Mouse (Mus musculus) inflammation-experienced regulatory T-cells, adult 6 months (primary cell): ENCODE results near the gene Aifm3. TPM values are rescaled to one million over a fixed set of nuclear protein-coding genes. Genes with fewer than 3 reads are reported as not detected.
A peak's percentile ranks its signal among the peaks of the same experiment; 100 is the strongest.
"Not testable (repeated sequence)": the region's sequence is repeated elsewhere in the genome, so short reads cannot be mapped to it uniquely, and the experiment has no call there.

Experiments
- ATAC-seq: one replicate; pipeline ENCODE4 v1.8.0; 2017
- polyA plus RNA-seq, 3 experiments: library from polyadenylated mRNA; unstranded; fragments of 100-300 nt; shearing (Covaris generic); gene quantifications; one replicate each; pipeline ENCODE4 v1.2.1; 2017

Aifm3 gene
- polyA plus RNA-seq, 3 experiments from 2014 or later, result not detected

DNA sequence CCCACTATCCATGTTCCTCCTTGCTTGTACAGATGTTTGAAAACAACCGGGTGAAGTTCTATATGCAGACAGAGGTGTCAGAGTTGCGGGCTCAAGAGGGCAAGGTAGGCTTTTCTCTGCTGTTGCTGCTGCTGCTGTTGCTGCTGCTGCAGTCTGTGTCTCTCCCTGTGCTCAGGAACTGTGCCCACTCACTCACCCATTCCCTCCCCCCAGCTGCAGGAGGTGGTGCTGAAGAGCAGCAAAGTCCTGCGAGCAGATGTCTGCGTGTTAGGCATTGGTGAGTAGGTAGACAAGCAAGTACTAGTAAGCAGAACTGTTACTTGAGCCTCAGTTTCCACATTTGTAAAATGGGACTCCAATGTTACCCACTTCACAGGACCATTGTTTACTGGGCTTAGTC lies 13.3 kb downstream of the Aifm3 start:
- ATAC-seq, result no peak

DNA sequence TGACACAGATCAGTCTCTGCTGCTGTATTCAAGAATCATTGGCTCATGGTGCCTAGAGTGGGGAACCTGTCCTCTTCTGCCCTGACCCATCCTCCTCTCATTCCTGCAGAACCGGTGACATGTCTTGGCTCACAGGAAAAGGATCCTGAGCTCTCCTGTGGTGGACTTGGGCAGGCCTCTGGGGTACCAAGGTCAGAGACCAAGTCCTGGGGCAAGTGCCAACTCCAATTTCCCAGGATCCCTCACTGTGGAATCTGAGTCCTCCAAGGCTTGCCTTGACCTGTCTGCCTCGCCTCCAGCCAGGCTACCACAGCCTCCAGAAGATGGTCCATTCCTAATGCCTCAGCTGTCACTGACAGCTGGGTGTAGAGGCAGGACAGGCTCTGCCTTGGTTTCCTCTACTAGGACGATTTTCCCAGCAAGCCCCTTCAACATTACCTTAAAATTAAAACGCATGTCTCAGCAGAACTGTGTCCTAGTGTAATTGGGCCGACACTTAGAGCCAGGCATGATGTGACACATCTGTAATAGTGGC lies 17.7 kb downstream of the Aifm3 start:
- ATAC-seq, result no peak

DNA sequence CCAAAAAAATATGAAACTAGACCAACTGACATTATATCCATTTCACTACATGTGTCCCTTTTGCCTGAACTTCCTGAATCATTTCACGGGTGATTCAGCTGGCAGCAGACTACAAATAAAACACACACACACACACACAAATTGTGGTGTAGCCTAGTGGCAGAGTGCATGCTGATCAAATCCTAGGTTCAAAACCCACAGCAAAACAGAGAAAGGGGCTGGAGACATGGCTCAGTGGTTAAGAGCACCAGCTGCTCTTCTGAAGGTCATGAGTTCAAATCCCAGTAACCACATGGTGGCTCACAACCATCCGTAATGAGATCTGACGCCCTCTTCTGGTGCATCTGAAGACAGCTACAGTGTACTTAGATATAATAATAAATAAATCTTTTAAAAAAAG lies 18.6 kb downstream of the Aifm3 start:
- ATAC-seq, result not testable (repeated sequence)

DNA sequence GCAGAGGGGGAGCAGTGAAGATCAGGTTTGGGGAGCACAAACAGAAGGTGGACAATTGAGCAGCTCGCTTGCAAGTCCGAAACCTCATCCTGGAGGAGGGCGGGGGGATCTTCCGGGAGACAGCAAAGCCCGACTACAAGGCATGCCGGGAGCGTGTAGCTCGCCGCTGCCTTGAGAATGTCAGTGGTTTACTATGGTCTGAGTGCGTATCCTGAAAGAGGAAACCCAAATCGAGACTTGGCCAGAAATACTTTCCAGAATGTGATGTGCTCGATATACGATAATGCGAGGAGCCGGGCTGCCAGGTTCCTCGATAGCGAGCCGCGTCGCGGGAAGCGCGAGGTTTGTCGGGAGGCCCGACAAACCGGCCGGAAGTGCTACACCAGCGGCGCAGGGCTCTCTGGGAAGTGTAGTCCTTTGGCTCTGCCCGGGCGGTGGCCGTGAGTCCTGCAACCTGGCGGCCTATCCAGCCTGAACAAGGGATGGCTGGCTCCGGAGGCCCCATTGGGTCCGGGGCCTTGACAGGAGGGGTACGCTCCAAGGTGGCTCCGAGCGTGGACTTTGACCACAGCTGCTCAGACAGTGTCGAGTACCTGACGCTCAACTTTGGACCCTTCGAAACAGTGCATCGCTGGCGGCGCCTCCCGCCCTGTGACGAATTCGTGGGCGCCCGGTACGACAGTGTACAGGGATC lies 19.3 kb downstream of the Aifm3 start, which contains the start of gene Lztr1:
Gene Lztr1 (plus strand): TSS at position 143 of the 694 bp plus-strand sequence.
- peak; percentile 97 for ATAC-seq

DNA sequence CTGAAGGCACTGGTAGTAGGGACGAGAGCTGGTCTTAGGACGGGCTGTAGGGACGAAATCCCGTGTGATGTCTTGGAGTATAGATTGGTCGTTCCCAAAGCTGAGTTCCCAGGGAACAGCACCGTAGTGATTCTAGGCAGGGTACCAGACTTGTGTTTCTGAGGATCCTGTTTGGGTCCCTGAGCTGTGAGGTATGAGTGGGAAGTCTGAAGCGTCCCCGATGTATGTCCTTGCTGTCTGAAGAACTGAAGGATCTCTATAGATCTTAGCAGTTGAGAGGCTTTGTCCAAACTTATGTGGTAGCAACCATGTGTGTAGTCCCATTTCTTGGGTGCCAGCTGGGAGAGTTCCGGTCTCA lies 19.8 kb downstream of the Aifm3 start:
- peak; percentile 4 for ATAC-seq

DNA sequence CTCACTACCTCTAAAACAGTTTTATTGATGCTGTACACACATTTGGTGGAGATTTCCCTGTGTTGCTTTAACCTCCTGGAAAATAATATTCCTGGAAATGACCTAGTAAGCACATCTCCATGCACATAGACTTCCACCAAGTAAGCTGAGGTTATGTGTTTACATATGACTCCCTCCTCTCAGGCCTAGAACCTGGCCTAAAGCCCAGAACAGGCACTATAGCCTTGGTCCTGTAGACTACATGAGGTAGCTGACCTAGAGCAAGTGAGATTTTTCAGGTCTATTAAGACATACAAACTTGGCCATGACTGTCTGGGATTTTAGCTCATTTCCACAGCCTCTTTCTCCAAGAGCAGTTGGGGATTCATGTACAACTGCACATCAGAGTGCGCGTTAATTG lies 20.7 kb downstream of the Aifm3 start:
- ATAC-seq, result no peak

DNA sequence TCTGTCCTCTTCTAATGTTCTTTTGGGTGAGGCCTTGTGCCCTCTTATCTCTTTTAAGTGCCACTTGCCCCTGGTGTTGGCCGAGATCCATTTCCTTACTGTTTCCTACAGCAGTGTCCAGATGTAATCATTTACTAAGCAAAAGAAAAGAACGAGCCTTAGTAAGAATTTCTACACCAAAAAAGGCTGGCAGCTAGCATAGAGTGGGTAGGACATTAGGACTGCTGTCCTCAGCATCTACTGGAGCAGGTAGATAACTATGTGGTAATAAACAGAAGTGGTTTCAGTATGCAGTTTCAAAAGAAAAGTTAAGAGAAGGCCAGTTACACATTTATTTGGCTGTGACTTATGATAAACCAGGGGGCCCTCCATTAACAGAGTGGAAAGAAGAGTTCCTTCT lies 21.3 kb downstream of the Aifm3 start:
- no peak for ATAC-seq

DNA sequence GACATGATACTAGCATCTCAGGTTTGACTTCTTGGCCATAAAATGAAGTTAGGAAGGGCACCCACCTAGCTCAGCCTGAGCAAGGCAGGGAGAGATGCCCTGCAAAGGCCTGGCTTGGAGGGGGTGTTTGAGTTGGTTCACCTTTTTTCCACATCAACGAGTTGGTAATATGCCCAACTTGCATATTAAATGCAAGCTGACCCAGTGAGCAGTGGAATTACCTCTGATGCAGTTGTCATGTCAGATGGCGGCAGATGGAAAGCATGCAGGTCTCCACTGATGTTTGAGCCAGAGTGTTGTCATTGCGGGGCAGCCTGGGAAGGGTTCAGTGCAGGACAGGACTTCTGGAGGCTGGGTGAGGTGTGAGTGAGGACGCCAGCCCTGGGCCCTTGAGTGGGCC lies 22.0 kb downstream of the Aifm3 start:
- ATAC-seq, result no peak

DNA sequence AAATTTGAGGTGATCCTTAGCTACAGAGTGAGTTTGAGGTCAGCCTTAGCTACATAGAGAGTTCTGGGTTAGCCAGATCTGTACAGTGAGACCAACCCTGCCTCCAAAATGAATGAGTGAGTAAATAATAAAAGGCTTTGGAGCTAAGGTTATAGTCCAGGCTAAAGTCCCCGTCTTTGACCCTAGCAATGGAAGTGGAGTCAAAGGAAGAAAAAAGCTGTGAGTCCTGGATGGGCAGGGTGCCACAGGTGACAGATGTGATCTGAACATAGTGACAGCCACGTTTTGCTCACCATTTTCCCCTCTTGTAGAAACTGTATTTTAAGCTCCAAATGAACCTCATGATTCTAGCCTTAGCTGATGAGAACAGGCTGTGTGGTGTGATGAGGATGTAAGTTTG lies 29.5 kb downstream of the Aifm3 start:
- ATAC-seq, result no peak

DNA sequence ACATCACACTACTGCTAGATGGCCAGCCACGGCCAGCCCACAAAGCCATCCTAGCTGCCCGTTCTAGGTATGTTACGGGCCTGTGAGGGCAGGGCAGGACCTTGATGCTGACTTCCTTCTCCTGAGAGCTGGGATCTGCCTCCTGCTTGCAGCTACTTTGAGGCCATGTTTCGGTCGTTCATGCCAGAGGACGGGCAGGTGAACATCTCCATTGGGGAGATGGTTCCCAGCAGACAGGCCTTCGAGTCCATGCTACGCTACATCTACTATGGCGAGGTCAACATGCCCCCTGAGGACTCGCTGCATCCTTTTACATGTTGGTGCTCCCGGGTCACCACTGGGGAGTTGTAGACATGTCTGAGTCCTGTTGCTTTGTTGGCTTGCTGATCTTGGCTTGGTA lies 34.7 kb downstream of the Aifm3 start:
- ATAC-seq, result no peak

DNA sequence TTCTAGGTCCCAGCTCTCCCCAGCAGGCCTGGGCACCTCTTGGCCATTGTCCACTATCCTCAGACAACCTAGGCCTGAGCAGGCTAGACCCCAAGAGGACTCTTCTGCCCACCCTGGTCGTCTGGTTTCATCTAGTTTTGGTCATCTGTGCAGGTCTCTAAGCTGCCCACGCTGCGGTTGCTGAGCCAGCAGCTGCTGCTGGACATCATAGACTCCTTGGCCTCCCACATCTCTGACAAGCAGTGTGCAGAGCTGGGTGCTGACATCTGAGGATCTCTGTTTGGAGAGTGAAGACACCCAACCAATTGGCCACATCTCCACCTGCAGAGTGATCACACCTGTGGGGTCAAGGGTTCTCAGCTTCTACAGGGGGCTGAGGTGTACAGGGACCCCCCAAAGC lies 36.1 kb downstream of the Aifm3 start:
- ATAC-seq, result no peak

DNA sequence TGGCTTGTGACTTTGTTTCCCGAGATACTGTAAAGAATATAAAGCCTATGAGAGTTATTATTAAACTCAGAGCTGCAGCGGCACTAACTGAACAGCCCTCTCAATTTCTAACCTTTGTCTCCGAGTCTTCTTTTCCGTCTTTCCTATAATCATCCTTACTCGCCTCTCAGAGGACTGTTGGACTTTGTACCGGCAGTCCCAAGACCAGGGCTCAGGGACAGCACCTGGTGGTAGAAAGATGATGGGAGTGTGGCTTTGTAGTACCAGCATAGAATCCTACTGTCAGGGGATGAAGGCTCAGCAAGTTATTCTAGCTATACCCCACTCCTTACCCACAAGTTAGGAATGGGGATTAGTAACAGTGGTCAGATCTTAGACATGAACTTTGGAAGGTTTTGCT lies 36.8 kb downstream of the Aifm3 start:
- ATAC-seq, result no peak

DNA sequence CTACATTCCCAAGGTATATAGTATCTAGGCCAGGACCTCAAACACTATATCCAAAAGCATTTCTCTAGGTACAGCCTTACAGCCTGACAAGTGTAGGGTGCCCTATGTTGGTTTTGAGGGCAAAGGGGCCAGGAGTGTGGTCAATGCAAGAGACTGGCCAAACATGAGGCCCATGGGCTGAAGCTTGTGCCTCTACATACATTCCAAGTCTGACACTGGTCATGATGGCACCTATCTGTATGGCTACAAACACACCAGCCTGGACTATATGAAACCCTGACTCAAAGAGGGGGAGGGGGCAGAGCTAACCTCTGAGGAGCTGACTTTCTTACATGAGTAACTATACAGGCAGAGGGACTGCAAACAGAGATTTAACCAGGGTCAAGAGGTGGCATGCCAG lies 38.2 kb downstream of the Aifm3 start:
- ATAC-seq, result no peak

DNA sequence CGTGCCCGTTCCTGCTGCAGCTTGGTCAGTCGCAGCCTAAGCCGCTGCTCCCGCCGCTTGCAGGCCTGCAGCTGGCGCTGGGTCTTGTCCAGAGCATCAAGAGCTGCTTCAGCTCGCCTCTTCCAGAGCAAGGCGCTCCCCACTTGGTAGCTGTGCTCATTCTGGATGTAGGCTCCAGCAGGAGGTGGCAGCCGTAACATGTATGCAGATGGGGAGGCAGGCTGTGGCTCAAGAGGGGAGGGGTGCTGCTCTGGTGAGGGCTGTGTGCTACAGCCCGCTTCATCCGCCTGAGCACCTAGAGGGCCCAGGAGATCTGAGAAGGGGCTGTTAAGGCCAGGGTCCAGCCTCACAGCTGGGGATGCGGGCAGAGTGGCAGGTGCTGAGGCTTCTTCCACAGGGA lies 38.9 kb downstream of the Aifm3 start:
- ATAC-seq, result no peak

DNA sequence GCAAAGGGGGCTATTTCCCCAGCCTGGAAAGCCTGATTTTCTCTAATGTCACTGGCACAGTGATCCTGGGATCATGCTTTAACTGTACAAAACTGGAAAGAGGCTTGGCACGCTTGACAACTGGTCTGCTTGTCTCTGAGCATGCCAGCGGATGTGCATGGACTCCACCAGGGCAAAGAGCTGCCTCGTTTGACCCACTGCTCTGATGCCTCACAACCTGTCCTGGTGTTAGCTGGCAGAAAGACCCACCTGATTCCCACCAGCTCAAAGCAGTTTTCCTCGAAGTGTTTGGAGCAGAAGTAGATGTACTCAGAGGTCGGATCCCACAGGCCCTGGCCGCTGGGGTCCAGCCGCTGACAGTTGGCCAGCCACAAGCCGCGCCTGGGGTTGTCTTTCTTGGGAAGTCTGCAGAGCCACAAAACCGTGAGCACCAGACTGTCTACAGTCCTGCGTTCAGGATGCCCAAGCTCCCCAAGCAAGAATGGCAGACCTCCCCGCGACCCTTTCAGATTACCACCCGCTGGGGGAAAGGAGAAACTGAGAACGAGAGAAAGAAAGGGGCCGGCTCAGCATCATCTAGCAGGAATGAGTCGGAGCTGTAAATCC lies 40.7 kb downstream of the Aifm3 start:
- ATAC-seq, result peak; percentile 16

DNA sequence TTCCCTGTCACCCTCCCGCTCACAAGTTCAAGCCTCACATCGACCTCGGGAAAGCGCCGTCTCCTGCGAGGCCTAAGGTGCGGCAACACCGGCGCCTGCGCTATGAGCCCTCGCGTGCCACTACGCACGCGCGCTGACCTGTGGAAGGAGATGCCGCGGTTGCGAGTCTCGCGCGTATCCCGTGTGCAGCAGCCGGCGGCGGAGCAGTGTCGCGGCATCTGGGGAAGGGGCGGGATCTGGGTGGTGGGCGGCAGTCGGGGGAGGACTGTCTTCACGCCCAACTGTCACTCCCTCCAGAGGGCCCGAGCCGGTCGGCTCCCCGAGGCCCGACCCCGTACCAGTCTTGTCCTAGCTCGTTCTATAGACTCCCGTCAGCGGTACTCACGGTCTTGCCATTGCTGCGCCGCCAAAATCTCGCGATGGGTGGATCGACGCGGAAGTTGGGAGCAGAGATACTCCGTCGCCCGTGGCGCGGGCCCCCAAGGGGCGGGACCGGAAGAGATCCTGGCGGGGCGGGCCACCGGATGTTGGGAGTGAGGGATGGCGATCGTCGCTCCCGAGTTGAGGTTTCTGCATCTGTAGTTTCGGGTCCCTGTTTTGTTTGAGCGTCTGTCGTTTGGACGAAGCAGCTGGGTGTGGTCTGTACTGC lies 41.4 kb downstream of the Aifm3 start, which contains the start of gene Thap7:
Gene Thap7 (minus strand): TSS at position 497 of the 649 bp plus-strand sequence.
- peak; percentile 91 for ATAC-seq

DNA sequence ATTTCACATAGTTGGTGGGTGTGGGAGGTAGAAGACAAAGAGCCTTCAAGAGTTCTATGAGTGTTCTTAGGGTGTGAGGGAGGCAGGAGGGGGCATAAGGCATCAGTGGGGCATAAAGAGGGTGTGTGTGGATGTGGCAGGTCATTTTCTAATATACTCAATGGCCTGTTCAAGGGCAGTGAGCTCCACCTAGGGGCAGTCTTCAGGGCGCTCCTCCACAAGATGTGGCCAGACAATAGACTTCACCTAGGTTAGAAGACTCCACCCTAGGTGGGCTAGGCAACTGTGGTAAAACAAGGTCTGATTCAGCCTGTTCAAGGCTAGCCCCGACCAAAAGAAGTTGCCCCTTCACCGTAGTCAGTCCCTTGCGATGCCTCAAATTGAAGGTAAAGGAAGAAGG lies 42.9 kb downstream of the Aifm3 start:
- ATAC-seq, result no peak

DNA sequence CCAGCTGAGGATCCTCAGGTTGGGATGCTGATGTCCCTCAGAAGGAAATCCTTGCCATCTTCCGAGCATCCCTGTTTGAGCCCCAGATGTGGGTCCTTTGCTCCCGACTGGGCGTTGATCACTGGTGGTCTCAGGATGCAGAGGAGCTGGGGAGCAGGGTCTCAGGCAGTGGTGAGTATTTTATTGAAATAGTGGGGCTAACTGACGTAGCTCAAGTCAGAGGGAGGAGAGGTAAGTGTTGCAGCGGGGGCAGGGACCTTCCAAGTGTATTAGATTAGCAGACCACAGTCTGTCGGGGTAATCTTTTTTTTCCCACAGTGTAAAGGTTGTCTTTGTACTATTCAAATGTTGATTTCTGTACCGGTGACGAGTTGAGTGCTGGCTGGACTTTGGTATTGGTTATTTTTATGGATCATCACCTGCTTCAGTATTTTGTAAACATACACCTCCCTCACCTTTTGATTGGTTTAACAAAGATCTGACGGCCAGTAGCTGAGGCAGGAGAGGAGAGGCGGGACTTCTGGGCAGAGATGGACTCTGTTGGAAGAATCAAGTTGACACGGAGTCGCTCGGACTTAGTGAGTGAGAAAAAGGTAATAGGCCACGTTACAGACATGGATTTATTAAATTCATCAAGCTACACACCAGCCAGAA lies 43.4 kb downstream of the Aifm3 start:
- ATAC-seq, result no peak

DNA sequence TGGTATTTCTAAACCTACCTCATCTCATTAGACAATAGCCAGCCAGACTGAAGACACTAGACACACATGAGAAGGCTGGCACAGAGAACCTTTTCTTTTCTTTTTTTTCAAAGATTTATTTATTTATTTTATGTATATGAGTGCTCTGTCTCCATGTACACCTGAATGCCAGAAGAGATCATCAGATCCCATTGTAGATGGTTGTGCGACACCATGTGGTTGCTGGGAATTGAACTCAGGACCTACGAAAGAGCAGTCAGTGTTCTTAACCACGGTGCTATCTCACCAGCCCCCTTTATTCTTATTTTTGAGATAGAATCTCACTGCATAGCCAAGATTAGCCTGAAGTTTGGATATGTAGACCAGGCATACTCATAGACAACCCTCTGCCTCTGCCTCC lies 47.2 kb downstream of the Aifm3 start:
- ATAC-seq, result no peak

DNA sequence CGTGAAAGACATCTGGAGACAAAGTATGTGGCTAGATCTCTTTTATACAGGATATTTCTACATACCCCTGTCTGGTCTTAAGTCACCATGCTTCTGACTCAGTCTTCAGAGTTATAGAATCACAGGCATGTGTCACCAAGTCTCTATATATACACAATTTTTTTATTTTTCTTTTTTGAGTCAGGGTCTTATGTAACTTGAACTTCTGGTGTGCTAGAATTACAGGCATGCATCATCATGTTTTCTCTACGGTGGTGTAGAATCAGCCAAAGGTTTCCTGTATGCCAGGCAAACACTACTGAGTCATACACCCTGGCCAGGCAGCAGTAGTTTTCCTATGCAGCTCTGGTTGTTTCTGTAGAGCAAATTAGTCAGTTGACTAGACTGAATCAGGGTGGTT lies 53.2 kb downstream of the Aifm3 start:
- no peak for ATAC-seq

DNA sequence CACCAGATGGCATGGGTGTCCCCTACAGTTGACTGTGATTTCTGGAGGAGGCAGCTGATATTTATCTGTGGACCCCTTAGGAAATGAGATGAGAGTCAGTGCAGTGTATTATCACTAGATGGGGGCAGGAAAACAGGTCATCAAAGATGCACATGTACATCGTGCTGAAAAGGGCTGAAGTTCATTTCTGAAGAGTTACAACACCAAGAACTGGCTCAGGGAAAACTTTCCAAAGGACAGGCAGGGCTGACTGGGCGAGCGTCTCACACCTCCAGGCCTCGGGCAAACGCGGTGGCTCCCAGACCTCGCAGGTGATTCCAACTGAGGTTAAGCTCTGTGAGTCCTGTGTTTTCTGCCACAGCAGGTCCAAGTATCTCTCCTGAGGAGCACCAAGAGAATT lies 63.4 kb downstream of the Aifm3 start:
- ATAC-seq, result no peak

DNA sequence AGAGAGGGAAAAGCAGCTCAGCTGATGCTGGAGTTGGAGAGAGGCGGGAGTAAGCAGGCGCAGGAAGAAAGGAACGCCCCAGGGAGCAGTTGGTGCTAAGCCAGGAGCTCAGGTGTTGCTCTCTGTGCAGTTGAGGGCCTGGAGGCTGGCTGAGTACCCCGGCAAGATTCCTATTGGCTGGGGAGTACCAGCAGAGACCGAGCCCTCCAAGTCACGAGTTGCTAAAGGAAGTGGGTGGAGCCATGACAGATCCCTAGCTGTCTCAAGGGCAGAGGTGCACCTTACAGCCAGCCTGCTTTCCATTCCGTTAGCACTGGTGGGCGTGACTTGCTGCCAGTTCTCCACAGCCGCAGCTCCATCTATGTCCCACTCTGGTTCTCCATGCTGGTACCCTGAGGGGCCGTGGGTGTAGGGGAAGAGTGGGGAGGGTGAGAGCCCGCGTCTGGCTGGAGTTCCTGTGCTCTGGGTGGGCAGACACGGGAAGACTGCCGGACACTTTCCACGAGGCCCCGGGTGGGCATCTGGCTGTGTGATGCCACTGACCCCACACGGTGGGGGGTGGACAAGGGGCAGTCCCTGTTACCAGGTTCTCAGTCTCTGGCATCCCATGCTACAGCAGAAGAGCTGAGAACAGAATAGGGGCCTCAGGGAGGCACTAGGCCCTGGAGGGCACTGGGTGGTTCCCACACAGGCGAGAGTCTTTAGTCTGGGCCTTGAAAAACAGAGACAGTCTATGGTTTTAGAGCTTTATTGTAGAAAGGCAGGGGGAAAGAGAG lies 64.7 kb downstream of the Aifm3 start:
- ATAC-seq, result peak; percentile 99

DNA sequence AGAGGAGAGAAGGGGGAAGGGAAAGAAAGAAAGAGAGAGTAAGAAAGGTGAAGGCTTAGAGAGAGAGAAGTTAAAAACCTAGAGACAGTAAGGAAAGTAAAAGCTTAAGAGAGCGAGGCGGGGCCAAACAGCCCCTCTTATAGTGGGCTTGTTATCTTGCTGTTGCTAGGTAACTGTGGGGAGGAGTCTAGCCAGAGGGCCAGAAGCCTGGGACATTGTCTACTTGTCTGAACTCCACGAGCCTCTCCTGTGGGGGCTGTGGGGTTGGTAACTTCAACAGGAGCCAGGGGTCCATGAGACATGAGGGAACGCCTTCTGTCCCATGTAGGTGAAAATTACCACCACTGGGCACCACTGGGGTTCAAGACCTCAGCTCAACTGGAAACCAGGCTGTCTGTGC lies 65.3 kb downstream of the Aifm3 start:
- ATAC-seq, result not testable (repeated sequence)
